Mouse (Mus musculus): Measurements from ENCODE around the gene Tmem221.
A peak's percentile ranks its signal among the peaks of the same experiment; 100 is the strongest.

Tmem221 gene

DNA sequence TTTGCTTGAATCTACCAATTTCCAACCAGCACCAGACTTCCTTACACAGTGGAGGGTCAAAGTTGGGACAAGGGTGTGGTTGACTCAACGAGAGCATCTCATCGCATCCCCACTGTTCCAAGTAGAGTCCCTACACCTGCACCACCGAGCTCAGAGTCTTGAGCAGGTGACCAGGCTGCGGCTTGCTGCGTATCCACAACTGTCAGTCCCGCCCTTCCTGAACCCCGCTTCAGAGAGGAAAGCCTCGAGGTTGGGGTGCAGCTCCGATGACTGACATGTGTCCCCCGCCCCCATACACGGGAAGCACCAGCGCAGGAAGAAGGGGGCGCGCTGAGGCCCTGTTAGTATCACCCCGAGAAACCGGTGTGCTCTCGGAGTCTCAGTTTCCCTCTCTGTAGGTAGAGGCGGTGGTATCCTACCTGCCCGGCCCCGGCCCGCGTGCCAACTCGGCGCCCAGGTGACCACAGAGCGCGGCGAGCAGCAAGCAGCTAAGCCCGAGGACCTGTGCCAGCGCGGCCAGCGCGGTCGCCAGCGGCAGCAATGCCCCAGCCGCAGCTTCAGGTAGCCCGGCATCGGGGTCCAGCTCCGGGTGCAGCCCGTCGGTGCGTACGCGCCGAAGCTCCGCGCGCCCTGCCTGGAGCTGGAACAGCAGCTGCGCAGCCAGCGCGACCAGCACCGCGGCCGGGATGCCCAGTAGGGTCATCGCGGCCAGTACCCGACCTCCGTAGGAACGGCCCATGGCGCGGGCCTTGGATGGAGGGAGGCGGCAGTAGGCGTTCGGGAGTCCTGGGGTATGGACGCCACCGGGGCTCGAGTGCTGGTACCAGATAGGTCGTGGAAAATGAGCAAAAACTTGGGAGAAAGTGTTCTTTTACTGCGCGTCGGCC lies at the start of gene Tmem221:
Gene Tmem221 (minus strand): TSS at position 801 of the 887 bp plus-strand sequence.
- peak; percentile 55 for DNase-seq (ENCODE audit: low spot score)

DNA sequence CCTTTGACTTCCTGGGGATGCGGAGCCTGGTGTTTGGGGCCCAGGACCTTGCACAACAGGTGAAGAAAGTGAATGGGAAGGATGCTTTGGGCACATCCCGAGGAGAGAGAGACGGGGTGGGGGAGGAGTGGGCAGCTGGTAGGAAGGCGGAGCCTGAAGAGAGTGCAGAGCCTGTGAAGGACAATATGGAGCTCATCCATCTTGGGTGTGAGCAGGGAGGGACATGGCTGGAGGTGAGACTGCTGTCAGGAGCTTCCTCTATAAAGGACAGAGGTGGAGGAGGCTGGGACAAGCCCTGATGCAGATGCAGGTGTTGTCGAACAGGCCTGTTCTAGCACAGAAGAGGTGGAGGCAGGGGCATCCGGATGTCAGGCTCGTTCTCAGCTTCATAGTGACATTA lies 45.4 kb upstream of the Tmem221 start:
- DNase-seq (ENCODE audit: low spot score) = no peak

- peak; percentile 66 for DNase-seq (ENCODE audit: low spot score)
Measured at GRCm38 (mm10) chr8:71602666-71603334, 44.1 kb upstream of the Tmem221 start.

DNA sequence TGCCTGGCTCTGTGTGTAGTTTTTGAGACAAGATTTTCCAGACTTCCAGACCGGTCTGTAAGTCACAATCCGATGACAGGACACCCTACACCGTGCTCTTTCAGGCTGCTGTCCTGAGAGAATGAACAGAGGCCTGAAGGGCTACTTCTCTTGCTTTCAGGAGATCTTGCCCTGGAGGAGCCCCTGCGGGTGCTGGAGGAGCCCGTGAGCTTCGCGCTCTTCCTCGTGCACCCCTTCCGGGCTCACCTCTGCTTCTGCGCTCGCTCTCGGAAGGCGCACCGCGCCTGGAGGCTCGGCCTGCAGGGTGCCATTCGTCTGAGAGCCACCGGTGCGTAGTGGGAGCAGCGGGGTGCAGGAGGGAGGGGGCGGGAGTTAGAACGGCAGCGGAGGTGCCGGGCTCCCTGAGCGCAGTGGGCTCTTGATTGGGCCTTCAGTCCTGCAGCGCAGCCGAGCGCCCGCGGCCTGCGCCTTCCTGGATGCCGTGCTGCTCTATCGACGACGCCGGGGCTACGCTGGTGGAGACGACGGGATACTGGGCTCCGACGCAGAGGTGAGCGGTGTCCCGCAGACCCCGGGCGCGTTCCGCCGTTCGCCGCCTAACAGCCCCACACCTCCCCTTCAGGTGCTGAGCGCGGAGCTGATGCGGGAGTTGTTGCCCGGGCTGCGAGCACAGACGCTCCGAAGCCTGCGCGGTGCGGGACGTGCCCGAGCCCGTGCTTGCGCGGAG lies 43.4 kb upstream of the Tmem221 start:
- DNase-seq (ENCODE audit: low spot score) = no peak

DNA sequence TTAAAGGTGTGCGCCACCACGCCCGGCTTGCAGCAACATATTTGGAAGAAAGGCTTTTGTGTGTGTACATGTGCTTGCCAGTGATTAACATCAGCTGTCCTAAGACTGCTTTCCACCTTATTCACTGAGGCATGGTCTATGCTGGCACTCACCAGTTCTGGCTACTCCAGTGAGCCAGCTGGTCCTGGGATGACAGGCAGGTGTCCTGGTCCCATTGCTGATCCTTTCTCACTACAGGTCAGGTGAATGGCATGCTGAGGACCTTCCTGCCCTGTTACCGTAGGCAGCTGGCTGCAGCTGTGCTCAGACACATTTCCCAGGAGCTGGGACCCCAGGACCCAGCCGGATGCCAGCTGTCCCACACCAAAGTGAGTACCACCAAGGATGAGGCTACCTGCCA lies 40.2 kb upstream of the Tmem221 start:
- DNase-seq (ENCODE audit: low spot score) = no peak

GRCm38 (mm10) chr8:71598375-71598774 lies 39.7 kb upstream of the Tmem221 start:
- no peak for DNase-seq (ENCODE audit: low spot score)

DNA sequence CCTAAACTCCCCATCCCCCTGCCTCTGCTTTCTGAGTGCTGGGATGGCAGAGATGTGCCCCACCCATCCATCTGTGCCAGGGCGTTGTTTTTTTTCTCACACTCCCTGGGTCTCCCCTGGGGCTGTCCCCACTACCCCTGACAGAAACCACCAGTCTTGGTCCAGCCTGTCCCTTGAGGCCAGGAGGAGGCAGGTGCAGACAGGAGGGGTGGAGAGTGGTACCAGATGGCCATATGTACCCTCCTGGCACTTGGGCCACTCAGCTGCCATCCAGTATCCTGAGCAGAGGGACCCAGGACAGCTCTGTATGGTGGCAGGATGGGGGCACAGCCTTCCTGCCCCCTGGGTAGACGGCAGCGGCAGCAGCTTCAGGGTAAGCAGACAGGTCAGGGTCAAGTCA lies 38.8 kb upstream of the Tmem221 start, which contains the start of gene Fam129c:
Gene Fam129c (plus strand): TSS at position 198 of the 400 bp plus-strand sequence.
- no peak for DNase-seq (ENCODE audit: low spot score)

- DNase-seq (ENCODE audit: low spot score) = no peak
Measured at GRCm38 (mm10) chr8:71596798-71597197, 38.1 kb upstream of the Tmem221 start.

GRCm38 (mm10) chr8:71596384-71596783 lies 37.7 kb upstream of the Tmem221 start:
- DNase-seq (ENCODE audit: low spot score) = no peak

- peak; percentile 91 for DNase-seq (ENCODE audit: low spot score)
Measured at GRCm38 (mm10) chr8:71595862-71596261, 37.2 kb upstream of the Tmem221 start.

- no peak for DNase-seq (ENCODE audit: low spot score)
Measured at GRCm38 (mm10) chr8:71594324-71594722, 35.7 kb upstream of the Tmem221 start.

DNA sequence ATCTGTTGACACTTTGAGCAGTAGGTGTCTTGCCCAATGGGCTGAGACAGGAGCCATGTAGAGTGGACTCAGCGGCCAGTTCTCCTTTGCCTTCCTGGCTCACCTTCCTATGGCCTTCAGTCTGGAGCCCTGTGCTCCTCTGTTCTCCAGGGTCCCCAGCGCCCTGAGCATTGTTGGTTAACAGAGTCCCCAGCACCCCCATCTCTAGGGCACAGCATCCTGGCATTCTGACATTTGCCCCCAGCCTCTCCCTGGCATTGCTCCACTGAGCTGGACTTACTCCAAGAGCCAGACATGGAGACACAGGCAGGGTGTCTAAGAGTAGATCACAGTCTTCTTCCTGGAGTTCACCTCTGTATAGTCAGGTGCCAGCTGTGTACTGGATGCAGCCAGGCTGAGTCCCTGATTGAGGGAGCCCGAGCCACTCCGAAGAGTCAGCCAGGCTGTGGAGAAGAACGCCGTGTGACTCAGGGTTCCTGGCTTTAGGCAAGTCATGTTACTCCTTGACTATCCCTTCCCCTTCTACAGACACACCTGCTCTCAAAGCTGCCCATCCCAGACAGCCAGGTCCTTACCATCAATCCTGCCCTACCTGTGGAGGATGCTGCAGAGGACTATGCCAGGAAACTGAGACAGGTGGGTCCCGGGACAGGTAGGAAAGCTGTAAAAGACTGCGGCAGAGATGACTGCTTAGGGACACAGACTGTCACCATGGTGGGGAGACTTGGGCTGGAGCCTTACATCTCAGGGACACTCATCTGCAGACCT lies 35.1 kb upstream of the Tmem221 start:
- no peak for DNase-seq (ENCODE audit: low spot score)

GRCm38 (mm10) chr8:71592374-71593170 lies 33.9 kb upstream of the Tmem221 start:
- peak; percentile 83 for DNase-seq (ENCODE audit: low spot score)

DNA sequence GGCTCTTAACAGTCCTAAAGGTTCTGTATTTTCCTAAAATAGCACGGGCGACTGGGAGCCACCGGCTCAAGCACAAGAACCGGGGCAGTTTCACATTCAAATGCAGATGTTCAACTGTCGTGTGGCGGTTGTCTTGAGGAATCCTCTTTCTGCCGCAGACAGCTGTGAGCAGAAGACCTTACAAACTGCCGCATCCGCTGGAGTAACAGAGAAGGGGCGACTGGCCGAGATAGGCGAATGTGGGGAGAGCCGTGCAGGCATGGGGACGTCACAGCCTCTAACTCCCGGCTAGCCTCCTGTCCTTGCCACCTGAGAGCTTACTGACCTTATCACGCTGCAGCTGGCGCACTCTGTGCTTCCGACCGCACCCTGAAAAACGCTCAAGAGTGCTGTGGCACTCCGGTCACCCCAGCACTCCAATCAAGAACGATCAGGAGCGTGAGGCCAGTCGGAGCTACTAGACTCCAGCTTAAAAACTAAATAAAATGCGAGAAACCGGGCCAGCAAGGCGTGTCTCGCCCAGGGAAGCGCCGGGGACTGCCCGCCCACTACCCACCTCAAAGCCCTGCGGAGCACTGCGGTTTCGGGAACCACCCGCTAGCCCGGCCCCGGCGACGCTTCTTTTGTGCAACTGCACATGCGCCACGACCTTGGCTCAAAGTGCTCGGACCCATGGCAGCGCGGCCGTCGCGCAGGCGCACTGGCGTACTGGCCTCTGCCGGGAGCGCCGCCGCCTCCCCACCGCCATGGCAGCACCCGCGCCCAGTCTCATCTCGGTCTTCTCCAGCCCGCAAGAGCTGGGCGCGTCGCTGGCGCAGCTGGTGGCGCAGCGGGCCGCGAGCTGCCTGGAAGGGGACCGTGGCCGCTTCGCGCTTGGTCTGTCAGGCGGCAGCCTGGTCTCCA lies 33.1 kb upstream of the Tmem221 start, which contains the start of gene Pgls:
Gene Pgls (plus strand): TSS at position 706 of the 903 bp plus-strand sequence.
- DNase-seq (ENCODE audit: low spot score) = peak; percentile 96

GRCm38 (mm10) chr8:71591017-71591416 lies 32.3 kb upstream of the Tmem221 start:
- DNase-seq (ENCODE audit: low spot score) = no peak

DNA sequence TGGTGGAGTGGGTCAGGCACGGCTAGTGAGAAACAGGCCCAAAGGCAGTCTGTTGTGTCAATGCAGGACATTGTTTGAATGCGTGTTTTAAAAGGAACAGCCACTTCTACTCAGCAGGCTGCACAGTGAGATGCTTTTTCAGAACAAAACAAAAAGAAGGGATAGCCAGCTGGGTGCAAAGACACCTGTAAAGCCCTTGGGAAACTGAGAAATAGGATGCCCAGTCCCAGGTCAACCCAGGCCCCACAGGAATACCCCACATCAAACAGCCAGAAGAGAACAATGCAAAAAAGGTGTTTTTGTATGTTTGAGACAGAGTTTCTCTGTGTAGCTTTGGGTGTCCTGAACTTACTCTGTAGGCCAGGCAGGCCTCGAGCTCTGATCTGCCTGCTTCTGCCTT lies 30.1 kb upstream of the Tmem221 start:
- DNase-seq (ENCODE audit: low spot score) = no peak

GRCm38 (mm10) chr8:71586891-71587290 lies 28.2 kb upstream of the Tmem221 start:
- peak; percentile 55 for DNase-seq (ENCODE audit: low spot score)

- no peak for DNase-seq (ENCODE audit: low spot score)
Measured at GRCm38 (mm10) chr8:71580201-71580600, 21.5 kb upstream of the Tmem221 start.

DNA sequence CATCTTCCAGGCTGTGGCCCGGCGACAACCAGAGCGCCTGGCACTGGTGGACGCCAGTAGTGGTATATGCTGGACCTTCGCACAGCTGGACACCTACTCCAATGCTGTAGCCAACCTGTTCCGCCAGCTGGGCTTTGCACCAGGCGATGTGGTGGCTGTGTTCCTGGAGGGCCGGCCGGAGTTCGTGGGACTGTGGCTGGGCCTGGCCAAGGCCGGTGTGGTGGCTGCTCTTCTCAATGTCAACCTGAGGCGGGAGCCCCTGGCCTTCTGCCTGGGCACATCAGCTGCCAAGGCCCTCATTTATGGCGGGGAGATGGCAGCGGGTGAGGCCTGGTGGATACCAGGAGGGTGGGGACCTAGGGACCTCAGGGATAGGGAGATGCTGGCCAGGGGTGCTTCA lies 20.8 kb upstream of the Tmem221 start:
- DNase-seq (ENCODE audit: low spot score) = peak; percentile 57

GRCm38 (mm10) chr8:71579009-71579408 lies 20.3 kb upstream of the Tmem221 start:
- DNase-seq (ENCODE audit: low spot score) = no peak
